Mouse (Mus musculus) hindbrain, embryonic 13.5 days (tissue): ENCODE measurements around the gene Tigit. TPM values are rescaled to one million over a fixed set of nuclear protein-coding genes. Genes with fewer than 3 reads are reported as not detected.

Experiments used
- ATAC-seq: fragments of 200-750 bp; cut with Nextera tagmentation; 2 replicates; pipeline ENCODE4 v1.8.0; 2017; ENCODE audit warnings: moderate TSS enrichment; ENCODE audit not compliant: low FRiP score
- H3K27ac ChIP-seq: fragments of 300-500 bp; sonication (generic); 2 replicates; pipeline ENCODE4 v1.5.1; 2015; ENCODE audit warnings: inconsistent platforms, mild to moderate bottlenecking, moderate library complexity
- H3K27me3 ChIP-seq: fragments of 300-500 bp; sonication (generic); 2 replicates; pipeline ENCODE4 v1.6.1; 2015; ENCODE audit warnings: mild to moderate bottlenecking, inconsistent platforms
- H3K36me3 ChIP-seq: fragments of 300-500 bp; sonication (generic); 2 replicates; pipeline ENCODE4 v1.6.1; 2015; ENCODE audit warnings: mild to moderate bottlenecking, inconsistent platforms
- H3K4me1 ChIP-seq: fragments of 300-500 bp; sonication (generic); replicated peaks from 2 replicates; pipeline ENCODE4 v1.6.1; 2015; ENCODE audit warnings: inconsistent platforms
- H3K4me2 ChIP-seq: fragments of 300-500 bp; sonication (generic); 2 replicates; pipeline ENCODE4 v1.6.1; 2015; ENCODE audit warnings: inconsistent platforms, mild to moderate bottlenecking, moderate library complexity
- H3K4me3 ChIP-seq: fragments of 300-500 bp; sonication (generic); 2 replicates; pipeline ENCODE4 v1.5.1; 2015; ENCODE audit warnings: mild to moderate bottlenecking, inconsistent platforms
- H3K9ac ChIP-seq: fragments of 300-500 bp; sonication (generic); 2 replicates; pipeline ENCODE4 v1.6.1; 2015; ENCODE audit warnings: mild to moderate bottlenecking, inconsistent platforms
- H3K9me3 ChIP-seq: fragments of 300-500 bp; sonication (generic); 2 replicates; pipeline ENCODE4 v1.6.1; 2016; ENCODE audit warnings: inconsistent platforms
- WGBS: fragments of 180-500 bp; shearing (Covaris S2); methylation state at CpG from one replicate; pipeline ENCODE4 v1.1.7; 2015; 5-methylcytosine and 5-hydroxymethylcytosine counted together
- polyA plus RNA-seq: library from polyadenylated mRNA; unstranded; fragments of >200 nt; fragmentation: Nextera tagmentation; extraction: Ambion mirVana; gene quantifications from 2 replicates; pipeline ENCODE4 v1.2.1, GENCODE M21; 2015

Tigit gene
- polyA plus RNA-seq, 1 experiment from 2014 or later: not detected

DNA sequence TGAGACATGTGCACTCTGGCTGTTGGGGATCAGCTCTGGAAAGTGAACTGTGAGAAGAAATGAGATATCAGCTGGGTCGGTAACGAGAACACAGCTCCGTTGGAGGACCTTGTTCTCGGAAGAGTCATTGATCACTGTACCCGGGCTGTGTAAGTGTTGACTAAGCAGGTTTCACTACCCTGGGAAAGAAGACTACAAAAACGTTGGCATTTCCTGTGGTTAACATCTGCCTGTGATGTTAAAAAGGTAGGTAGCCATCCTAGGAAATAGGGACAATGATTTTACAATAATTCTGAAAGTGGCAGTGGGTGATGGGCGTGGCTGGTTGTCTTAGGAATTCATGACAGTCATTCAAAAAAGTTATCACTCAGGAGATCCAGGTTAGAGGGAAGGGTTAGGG, 31.9 kb upstream of the Tigit start:
- 81% methylated on average over 7 of the region's 7 CpGs for WGBS
- no peak for ATAC-seq
- Histone ChIP-seq H3K9me3 (no peaks in the 10 kb centered on the region), H3K4me3 (no peak overlapping the region), H3K4me2 (no peak overlapping the region), H3K4me1 (no peaks in the 10 kb centered on the region), H3K27ac (no peak overlapping the region), H3K27me3 (no peaks in the 10 kb centered on the region), H3K9ac (no peak overlapping the region), H3K36me3 (no peaks in the 10 kb centered on the region)

- WGBS: 92% methylated on average over 11 of the region's 11 CpGs
- Histone ChIP-seq H3K4me2 (no peak overlapping the region), H3K4me3 (no peak overlapping the region), H3K36me3 (no peaks in the 10 kb centered on the region), H3K27ac (no peak overlapping the region), H3K27me3 (no peaks in the 10 kb centered on the region), H3K9me3 (no peaks in the 10 kb centered on the region), H3K4me1 (no peaks in the 10 kb centered on the region), H3K9ac (no peak overlapping the region)
- no peak for ATAC-seq
Observed at GRCm38 (mm10) chr16:43694104-43694503, 30.2 kb upstream of the Tigit start.

DNA sequence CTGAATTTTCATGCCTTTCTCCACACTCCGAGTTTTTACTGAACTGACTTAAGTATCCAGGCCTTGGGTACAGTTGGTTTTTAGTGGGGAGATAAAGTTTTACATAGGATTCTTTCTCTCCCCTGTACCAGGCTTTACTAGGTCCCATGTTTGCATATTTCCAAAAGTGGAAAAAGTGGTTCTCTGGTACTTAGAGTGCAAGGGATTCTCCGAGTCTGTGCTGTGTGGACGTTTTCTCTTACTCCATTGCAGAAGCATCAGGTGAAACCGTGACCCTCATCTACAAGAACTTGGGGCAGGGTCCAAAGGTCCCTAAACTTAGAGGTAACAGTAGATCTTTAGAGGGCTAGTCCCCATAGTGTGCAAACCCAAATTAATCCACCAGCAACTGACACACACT, 28.7 kb upstream of the Tigit start:
- Histone ChIP-seq H3K36me3 (no peaks in the 10 kb centered on the region), H3K27ac (no peak overlapping the region), H3K4me1 (no peaks in the 10 kb centered on the region), H3K9ac (no peak overlapping the region), H3K4me2 (no peak overlapping the region), H3K9me3 (no peaks in the 10 kb centered on the region), H3K27me3 (no peaks in the 10 kb centered on the region), H3K4me3 (no peak overlapping the region)
- ATAC-seq: no peak
- WGBS: 91% methylated on average over 4 of the region's 4 CpGs

GRCm38 (mm10) chr16:43691741-43692140, 27.8 kb upstream of the Tigit start:
- H3K9ac ChIP-seq: no peak overlapping the region
- H3K4me1 ChIP-seq: no peaks in the 10 kb centered on the region
- ATAC-seq: no peak
- no peak overlapping the region for H3K4me3 ChIP-seq
- H3K36me3 ChIP-seq: no peaks in the 10 kb centered on the region
- no peak overlapping the region for H3K27ac ChIP-seq
- WGBS: 95% methylated on average over 5 of the region's 5 CpGs
- no peak overlapping the region for H3K4me2 ChIP-seq
- no peaks in the 10 kb centered on the region for H3K9me3 ChIP-seq
- no peaks in the 10 kb centered on the region for H3K27me3 ChIP-seq

GRCm38 (mm10) chr16:43690912-43691311, 27.0 kb upstream of the Tigit start:
- H3K27me3 ChIP-seq: no peaks in the 10 kb centered on the region
- H3K4me1 ChIP-seq: no peaks in the 10 kb centered on the region
- no peak overlapping the region for H3K27ac ChIP-seq
- H3K4me2 ChIP-seq: no peak overlapping the region
- ATAC-seq: no peak
- no peak overlapping the region for H3K9ac ChIP-seq
- H3K4me3 ChIP-seq: no peak overlapping the region
- WGBS: 79% methylated on average over 2 of the region's 2 CpGs
- H3K36me3 ChIP-seq: no peaks in the 10 kb centered on the region
- H3K9me3 ChIP-seq: no peaks in the 10 kb centered on the region

DNA sequence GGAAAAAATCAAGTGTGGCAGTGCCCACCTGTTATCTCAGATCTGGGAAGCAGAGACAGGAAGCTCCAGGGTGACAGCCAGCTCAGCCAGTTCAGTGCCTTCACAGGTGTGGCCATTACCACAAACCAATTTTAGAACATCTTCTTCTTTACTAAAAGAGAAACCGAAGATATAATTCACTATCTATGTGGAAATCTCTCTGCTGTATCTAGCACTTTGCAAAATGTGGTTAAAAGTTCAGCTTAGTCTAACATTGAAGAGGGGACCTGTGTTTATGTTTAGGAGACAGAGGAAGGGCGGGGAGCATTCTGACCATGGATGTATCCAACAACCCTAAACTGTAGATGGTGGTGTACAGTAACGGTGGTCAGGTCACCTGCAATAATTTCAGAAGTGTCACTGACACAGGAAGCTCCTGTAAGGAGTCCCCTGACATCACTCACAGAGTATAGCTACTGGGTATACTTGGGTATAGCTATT, 26.3 kb upstream of the Tigit start:
- no peaks in the 10 kb centered on the region for H3K27me3 ChIP-seq
- H3K9me3 ChIP-seq: no peaks in the 10 kb centered on the region
- H3K9ac ChIP-seq: no peak overlapping the region
- no peak overlapping the region for H3K27ac ChIP-seq
- no peak overlapping the region for H3K4me2 ChIP-seq
- H3K36me3 ChIP-seq: no peaks in the 10 kb centered on the region
- WGBS: 97% methylated on average over 3 of the region's 3 CpGs
- ATAC-seq: no peak
- no peaks in the 10 kb centered on the region for H3K4me1 ChIP-seq
- H3K4me3 ChIP-seq: no peak overlapping the region

DNA sequence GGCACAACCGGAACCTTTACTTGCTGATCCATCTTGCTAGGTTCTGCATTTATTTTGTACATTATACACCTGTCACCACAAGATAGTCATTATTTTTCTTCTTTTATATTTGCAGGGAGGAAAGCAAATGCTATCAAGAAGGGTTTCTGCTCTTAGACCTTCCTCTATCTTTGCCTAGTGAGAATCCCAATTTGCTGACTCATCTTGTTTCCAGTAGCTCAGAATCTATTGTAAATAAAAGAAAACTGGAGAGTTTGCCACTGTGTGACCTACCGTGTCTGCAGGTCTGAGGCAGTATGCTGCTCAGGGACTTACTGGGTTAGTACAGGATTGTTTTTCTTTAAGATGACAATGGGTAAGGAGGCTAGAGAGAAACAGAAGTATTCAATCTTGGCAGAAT, 24.0 kb upstream of the Tigit start:
- no peaks in the 10 kb centered on the region for H3K36me3 ChIP-seq
- no peak overlapping the region for H3K9ac ChIP-seq
- no peak overlapping the region for H3K27ac ChIP-seq
- 82% methylated on average over 2 of the region's 2 CpGs for WGBS
- H3K9me3 ChIP-seq: no peaks in the 10 kb centered on the region
- no peaks in the 10 kb centered on the region for H3K4me1 ChIP-seq
- no peaks in the 10 kb centered on the region for H3K27me3 ChIP-seq
- no peak for ATAC-seq
- H3K4me3 ChIP-seq: no peak overlapping the region
- H3K4me2 ChIP-seq: no peak overlapping the region

DNA sequence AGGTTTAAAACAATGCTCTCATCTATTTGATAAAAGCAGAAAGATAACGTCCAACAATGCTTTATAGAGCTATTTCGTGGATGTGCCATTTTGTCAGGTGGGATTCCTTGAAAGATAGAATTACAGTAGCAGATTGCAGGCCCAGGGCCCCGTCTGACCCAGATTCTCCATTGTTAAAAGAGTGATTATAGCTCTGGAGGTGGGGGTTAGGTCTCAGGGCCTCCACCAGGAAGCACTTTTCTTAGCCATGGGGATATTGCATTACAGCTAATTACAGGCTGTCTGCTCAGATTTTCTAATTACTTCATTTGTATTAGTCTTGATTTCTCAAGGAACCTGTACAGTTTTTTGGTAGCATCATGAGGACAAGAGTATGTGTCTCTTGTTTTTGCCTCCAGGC, 10.5 kb upstream of the Tigit start:
- Histone ChIP-seq H3K27ac (no peak overlapping the region), H3K4me1 (no peaks in the 10 kb centered on the region), H3K9me3 (no peaks in the 10 kb centered on the region), H3K9ac (no peak overlapping the region), H3K4me2 (no peak overlapping the region), H3K4me3 (no peak overlapping the region), H3K36me3 (no peaks in the 10 kb centered on the region), H3K27me3 (no peaks in the 10 kb centered on the region)
- ATAC-seq: no peak
- 87% methylated on average over 3 of the region's 3 CpGs for WGBS

GRCm38 (mm10) chr16:43672697-43673096, 8.8 kb upstream of the Tigit start:
- Histone ChIP-seq H3K9me3 (no peaks in the 10 kb centered on the region), H3K4me1 (no peaks in the 10 kb centered on the region), H3K9ac (no peak overlapping the region), H3K4me3 (no peak overlapping the region), H3K27me3 (no peaks in the 10 kb centered on the region), H3K27ac (no peak overlapping the region), H3K36me3 (no peaks in the 10 kb centered on the region), H3K4me2 (no peak overlapping the region)
- ATAC-seq: no peak

GRCm38 (mm10) chr16:43671972-43672371, 8.0 kb upstream of the Tigit start:
- no peak for ATAC-seq
- H3K36me3 ChIP-seq: no peaks in the 10 kb centered on the region
- H3K27me3 ChIP-seq: no peaks in the 10 kb centered on the region
- no peaks in the 10 kb centered on the region for H3K9me3 ChIP-seq
- WGBS: 96% methylated on average over 1 of the region's 1 CpGs
- no peaks in the 10 kb centered on the region for H3K4me1 ChIP-seq
- H3K9ac ChIP-seq: no peak overlapping the region
- no peak overlapping the region for H3K4me2 ChIP-seq
- no peak overlapping the region for H3K27ac ChIP-seq
- no peak overlapping the region for H3K4me3 ChIP-seq

DNA sequence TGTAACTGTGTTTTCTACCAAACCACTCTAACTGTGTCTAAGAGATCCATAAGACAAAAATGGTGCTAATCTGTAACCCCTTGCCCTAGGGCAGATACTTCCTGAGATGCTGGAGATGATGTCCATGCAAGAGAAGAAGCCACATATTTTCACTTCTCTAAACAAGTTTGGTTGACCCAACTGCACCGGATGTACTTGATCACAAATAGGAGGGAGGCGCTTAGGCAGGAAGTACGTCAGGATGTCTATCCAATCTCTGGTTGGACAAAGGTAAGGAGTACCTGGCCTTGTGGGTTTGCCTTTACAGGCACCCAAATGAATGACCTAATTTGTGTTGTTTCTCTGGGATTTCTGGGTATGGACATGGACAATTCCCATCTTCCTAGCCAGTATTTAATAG, 4.3 kb upstream of the Tigit start:
- no peak for ATAC-seq
- Histone ChIP-seq H3K4me1 (no peaks in the 10 kb centered on the region), H3K9ac (no peak overlapping the region), H3K27me3 (no peaks in the 10 kb centered on the region), H3K9me3 (no peaks in the 10 kb centered on the region), H3K4me2 (no peak overlapping the region), H3K36me3 (no peaks in the 10 kb centered on the region), H3K27ac (no peak overlapping the region), H3K4me3 (no peak overlapping the region)
- 97% methylated on average over 3 of the region's 3 CpGs for WGBS

- H3K36me3 ChIP-seq: no peaks in the 10 kb centered on the region
- H3K27ac ChIP-seq: no peak overlapping the region
- H3K4me1 ChIP-seq: no peaks in the 10 kb centered on the region
- ATAC-seq: no peak
- no peaks in the 10 kb centered on the region for H3K27me3 ChIP-seq
- no peak overlapping the region for H3K9ac ChIP-seq
- H3K4me2 ChIP-seq: no peak overlapping the region
- H3K9me3 ChIP-seq: no peaks in the 10 kb centered on the region
- H3K4me3 ChIP-seq: no peak overlapping the region
Observed at GRCm38 (mm10) chr16:43664861-43665260, 915 bp upstream of the Tigit start.

GRCm38 (mm10) chr16:43662124-43663004, 1.6 kb downstream of the Tigit start:
- no peak for ATAC-seq
- H3K27me3 ChIP-seq: no peaks in the 10 kb centered on the region
- no peak overlapping the region for H3K9ac ChIP-seq
- WGBS: 89% methylated on average over 10 of the region's 10 CpGs
- no peak overlapping the region for H3K4me3 ChIP-seq
- H3K36me3 ChIP-seq: no peaks in the 10 kb centered on the region
- H3K4me1 ChIP-seq: no peaks in the 10 kb centered on the region
- H3K27ac ChIP-seq: no peak overlapping the region
- H3K4me2 ChIP-seq: no peak overlapping the region
- H3K9me3 ChIP-seq: no peaks in the 10 kb centered on the region
